Mouse (Mus musculus): Measurements from ENCODE around the gene Dnaja1.

Dnaja1 gene

DNA sequence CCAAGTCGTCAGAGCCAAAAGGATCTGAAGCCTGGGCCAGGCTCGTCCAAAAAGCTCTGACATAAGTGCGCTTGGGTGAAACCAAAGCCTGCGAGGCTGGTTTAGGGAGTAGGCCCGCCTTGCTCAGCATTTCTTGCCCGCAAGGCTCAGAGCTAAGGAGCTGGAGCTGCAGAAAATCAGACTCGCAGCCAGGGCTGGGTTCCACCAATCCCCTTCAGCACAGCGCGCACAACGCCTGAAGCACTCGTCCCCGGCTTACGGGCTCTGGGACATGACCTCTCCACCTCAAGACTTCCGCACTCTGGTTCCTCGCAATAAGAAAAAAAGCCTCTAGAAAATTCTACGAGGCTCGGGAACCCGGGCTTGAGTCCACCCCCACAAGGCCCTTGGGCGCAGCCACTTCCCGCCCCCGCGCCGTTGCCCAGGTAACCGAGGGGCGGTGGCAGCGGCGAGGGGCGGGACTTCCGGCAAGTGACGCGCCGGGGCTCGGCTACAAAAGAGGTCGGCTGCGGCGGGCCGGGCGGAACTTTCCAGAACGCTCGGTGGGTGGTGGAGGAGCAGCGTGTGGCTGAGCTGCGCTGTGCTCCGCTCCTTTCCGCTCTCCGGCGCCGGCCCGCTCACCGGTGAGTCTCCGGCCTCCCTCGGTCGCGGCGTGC, at the start of gene Dnaja1:
Gene Dnaja1, plus strand, starts transcription at position 140 of the 656 bp plus-strand sequence.
- DNase-seq (ENCODE audit: low spot score in 2 of 2): peak; percentile 93 to 94

DNA sequence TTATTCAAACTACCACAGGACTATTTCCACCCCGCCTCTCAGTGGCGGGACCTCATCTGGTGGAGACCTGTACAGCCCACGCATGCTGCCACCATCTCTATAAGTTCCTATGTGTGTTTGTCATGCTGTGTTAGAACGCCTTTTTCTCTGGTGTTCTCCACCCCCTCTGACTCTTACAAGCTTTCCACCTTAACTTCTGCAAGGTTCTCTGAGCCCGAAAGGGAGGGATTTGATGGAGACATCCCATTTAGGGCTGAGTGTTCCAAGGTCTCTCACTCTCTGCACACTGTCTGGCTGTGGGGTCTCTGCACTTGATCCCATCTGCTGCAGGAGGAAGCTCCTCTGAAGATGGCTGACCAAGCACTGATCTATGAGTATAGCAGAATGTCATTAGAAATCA, 48.4 kb upstream of the Dnaja1 start:
- DNase-seq (ENCODE audit: low spot score in 2 of 2): no peak

DNA sequence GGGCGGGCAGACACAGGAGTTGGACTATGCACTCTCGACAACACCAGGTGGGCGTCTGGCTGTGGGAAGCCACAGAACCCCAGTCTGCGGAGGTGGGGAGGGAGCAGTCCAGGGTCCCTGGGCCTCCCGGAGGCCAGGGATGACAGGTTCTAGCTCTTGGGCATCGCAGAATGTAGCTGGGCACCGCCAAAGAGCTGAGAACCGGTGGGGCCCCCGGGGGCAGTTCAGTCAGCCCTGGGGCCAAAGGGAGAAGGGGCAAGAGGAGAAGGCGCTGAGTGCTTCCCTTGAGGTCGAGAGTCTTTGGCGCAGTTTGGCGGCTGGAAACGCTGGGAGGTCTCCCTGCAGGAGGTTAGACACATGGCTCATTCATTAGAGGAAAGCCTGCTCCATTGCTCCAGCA, 45.6 kb upstream of the Dnaja1 start:
- DNase-seq (ENCODE audit: low spot score in 2 of 2): no peak

DNA sequence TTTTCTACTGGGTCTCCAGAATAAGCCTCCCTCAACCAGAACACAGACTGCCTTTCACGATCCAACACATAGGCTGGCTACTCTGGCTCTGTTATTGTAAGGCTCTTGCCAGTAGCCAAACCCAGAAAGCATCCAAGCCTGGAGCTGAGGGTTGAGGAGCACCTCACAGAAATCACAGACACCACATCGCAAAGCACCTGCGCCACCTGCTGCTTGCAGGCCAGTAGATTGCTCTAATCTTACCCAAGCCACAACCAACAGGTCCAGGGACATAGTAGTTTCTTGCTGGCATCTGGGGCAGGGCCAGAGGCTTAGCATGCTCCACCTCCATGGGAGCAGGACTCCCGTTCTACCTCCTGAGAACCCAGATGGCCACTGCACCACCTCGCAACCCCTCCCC, 44.8 kb upstream of the Dnaja1 start:
- peak; percentile 23 for DNase-seq (ENCODE audit: low spot score in 2 of 2)

DNA sequence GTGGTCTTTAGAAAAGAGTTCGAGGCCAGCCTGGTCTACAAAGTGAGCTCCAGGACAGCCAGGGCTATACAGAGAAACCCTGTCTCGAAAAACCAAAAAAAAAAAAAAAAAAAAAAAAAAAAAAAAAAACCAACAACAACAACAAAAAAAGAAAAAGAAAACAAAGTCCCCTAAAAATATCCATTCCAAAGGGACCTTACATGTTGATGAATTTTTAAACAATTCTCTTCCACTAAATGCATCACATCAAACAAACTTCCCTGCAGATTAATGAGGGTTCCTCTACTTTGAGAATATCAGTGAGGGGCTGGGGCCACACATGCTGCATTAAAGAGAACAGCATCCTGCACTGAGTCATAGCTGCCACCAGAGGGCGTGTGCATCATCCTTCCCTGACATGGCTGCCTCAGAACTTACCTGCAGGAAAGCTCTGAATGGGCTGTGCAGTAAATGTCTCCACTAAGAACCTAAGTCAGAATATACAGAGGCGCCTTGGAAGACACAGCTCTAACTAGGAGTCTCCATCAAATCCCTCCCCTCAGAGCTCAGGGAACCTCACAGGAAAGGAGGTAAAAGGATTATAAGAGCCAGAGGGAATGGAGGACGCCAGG, 41.6 kb upstream of the Dnaja1 start:
- DNase-seq (ENCODE audit: low spot score in 2 of 2): no peak

DNA sequence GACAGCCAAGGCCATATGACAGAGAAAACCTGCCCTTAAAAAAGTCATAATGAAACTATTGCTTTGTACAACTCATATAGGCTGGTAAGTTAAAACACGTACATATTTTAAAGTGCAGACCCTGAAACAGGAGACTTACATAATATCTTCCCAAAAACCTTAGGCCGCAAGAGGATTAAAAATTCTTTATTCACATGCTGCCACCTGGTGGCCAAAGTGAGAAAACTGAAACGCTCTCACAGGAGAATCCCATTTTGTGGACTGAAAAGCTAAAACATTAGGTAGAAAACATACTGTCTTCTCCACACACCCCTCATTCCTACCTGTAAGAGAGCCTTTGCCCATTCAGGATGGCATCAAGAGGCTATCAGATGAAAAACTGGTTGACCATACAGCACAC, 40.0 kb upstream of the Dnaja1 start:
- DNase-seq (ENCODE audit: low spot score in 2 of 2): peak; percentile 46 to 53

DNA sequence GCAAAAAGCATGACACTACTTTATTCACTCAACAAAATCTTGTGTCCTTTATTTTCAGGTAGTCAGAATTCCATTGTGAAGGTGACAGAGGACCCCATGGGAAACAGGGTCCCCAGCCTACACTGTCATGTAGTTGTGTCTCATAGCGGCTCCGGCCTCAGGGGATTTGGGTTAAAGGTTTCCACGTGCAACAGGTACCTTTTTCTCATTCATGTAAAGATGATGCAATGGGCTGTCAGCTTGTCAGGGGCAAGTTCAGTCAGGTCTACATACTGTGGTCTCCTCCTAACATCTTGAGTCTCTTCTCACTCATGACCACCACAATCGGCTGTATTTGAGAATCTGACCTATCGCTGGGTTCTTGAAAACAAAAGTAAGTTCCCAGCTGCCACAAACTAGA, 39.6 kb upstream of the Dnaja1 start:
- DNase-seq (ENCODE audit: low spot score in 2 of 2): no peak

DNA sequence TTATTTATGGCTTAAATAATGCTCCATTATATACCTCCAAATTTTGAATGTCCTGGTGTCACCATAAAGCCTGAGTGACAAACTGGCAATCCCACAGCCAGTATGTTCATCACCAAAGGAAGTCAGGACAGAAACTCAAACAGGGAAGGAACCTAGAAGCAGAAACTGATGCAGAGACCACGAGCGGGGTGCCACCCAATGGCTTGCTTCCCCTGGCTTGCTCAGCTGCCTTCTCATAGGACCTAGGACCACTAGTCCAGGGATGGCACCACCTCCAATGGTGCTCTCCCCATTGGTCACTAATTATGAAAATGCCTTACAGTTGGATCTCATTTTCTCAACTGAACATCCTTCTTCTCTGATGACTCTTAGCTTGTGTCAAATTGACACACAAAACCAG, 38.6 kb upstream of the Dnaja1 start:
- no peak for DNase-seq (ENCODE audit: low spot score in 2 of 2)

DNA sequence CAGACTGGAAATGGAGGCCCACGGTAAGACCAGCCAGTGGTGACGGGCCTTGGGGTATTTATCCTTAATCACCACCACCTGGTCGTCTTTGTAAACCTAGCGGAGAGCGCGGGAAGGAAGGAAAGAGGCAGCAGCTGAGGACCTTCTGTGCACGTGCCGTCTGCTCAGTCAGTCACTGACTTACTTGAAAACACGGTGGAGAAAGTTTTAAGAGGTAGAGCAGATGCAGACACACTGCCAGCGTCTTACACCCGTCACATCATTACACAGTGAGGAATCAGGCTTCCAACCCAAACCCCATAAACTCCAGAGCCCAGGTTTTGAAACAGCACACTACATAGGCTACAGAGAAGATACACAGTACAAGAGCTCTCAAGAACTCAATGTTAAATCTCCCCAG, 30.9 kb upstream of the Dnaja1 start:
- no peak for DNase-seq (ENCODE audit: low spot score in 2 of 2)

DNA sequence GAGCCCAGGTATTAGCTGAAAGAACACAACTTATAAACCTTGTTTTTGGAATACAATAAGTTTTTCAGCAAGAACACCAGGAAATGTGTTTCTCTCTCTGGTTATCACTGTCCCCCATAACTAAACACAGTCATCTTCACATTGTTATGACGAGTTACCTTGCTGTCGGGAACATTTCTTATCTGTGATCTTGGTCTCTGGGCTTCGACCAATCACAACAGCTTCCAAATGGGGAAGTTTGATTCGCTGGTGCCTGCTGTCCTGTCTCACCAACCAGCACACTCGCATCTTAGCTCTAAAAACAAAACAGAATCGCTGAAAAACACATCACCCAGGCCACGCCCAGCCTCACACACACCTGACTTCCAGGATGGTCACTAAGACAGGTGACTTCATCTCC, 24.9 kb upstream of the Dnaja1 start:
- DNase-seq (ENCODE audit: low spot score in 2 of 2): no peak

DNA sequence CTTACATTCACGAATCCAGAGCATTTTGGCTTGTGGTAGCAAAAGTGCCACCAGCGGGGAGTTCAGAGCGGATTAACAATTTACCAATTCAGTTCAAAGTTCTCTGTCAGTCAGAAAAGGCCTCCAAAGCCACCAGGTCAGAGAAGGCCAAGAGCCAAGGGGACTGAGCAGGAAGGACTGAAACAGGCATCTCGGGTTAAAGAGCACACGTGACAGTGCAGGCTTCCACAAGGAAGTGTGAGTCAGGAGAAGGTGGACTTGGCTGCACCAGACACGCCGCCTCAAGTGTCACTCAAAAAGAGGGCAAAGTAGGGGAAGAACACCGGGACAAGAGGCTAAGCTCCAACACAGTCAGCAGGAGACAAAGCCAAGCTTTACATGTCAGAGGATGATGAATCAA, 21.7 kb upstream of the Dnaja1 start:
- no peak for DNase-seq (ENCODE audit: low spot score in 2 of 2)

DNA sequence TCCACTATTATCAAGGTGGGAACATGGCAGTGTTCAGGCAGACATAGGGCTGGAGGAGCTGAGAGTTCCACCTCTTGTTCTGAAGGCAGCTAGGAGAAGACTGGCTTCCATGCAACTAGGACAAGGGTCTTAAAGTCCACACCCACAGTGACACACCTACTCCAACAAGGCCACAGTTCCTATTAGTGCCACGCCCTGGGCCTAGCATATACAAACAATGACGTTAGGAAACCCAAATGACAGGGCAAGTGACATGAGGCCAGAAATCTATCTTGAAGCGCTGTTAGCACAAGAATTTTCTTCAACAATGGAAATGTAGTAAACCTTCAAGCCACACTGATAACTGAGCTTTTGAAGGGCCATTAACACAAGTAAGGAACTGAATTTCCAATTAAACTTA, 20.2 kb upstream of the Dnaja1 start:
- DNase-seq (ENCODE audit: low spot score in 2 of 2): no peak

DNA sequence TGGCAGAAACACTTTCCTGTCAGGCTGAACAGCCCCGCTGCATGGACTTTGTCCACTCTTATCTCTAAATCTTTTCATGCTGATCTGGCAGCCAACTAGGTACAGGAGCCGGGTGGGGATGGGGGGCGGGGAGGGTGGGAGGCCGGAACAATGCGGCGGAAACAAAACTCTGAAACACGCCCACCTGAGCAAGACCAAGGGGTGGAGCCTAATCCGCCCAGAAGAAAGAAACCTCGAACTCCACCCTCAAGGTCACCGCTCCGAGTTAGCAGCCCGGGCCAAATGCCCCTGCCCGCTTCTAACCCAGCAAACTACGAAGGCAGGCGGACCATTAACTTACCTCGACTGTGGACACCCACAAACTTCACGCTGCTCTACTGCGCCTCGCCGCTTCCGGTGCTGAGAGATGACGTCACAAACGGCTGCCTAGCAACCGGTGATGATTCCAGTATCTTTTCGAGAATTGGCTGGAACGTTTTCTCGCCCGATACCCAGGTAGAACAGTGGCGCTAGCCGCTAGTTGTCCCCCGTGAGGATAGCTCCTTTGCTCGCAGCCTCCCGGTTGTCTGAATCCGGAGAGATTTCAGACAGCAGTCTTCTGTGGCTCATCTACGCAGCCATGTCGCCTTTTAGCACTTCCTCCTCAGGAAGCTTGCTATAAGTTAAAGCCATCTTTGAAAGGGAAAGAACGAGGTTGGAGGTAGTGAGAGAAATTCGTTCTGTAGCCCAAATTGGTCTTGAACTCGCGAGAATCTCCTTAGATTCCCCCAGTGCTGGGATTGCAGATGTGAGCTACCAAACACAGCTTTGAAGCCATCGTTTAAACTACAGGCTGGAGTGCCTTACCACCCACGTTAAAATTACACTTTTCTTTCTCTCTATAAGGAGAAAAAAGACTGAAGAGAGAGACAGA, 18.9 kb upstream of the Dnaja1 start, which contains the start of gene Aptx:
Gene Aptx, minus strand, starts transcription at position 398 of the 913 bp plus-strand sequence.
- DNase-seq (ENCODE audit: low spot score in 2 of 2): peak; percentile 96 to 97

DNA sequence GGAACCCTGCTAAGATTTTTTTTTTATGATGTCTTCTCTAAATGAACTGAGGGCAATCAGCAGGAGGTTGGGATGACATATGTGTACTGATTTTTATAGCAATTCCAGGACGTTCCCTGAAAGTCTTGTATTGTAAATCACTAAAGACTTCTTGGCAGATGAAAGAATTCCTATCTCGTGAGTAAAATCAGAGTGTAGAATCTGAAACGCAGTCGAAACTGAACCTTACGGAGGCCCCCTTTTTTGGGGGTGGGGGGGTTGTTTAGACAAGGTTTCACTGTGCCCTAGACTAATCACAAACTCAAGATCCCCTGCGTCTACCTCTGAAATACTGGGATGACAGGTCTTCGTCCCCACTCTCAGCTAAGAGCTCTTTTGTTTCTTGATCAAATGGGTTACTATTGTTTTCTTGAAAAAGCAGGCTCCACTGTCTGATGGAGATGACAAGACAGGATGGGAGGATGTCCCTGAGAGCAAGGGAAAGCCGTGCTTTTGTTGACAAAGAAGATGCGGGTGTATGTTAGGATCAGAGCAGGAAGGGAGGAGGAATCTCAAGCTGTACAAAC, 18.2 kb upstream of the Dnaja1 start:
- no peak for DNase-seq (ENCODE audit: low spot score in 2 of 2)

DNA sequence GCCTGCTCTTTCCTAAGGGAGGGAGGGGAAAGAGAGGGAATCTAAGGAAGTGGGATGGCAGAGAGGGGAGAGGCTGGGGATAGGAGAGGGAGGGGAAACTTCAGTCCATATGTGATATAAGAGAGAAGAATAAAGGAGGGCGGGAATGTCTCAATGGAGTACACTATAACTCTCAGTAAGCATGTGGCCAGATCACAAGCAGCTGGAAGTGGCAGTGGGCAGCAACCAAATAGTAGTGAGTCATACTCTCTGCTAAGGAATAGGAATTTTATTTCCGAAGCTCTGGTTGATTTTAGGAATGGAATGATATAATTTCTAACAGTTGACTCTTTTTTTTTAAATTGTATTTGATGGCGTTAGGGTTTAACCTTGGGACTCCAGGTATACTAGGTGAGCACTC, 4.8 kb upstream of the Dnaja1 start:
- no peak for DNase-seq (ENCODE audit: low spot score in 2 of 2)

DNA sequence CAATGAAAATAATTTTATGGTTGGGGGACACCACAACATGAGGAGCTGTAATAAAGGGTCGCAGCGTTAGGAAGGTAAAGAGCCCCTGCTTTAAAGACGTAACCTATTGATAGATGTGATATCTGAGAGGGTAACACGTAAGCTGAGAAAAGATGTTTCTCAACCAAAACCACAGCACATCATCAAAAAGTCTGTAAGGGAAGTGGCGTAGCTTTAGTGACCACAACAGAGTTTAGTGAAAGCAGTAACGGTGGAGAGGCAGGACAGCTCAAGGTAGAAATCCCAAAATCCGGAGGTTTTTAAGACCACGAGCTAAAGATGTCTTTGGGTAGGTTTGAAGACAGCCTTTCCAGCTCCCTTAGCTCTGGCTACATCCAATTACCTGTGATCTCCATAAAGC, 1.0 kb upstream of the Dnaja1 start:
- no peak for DNase-seq (ENCODE audit: low spot score in 2 of 2)

DNA sequence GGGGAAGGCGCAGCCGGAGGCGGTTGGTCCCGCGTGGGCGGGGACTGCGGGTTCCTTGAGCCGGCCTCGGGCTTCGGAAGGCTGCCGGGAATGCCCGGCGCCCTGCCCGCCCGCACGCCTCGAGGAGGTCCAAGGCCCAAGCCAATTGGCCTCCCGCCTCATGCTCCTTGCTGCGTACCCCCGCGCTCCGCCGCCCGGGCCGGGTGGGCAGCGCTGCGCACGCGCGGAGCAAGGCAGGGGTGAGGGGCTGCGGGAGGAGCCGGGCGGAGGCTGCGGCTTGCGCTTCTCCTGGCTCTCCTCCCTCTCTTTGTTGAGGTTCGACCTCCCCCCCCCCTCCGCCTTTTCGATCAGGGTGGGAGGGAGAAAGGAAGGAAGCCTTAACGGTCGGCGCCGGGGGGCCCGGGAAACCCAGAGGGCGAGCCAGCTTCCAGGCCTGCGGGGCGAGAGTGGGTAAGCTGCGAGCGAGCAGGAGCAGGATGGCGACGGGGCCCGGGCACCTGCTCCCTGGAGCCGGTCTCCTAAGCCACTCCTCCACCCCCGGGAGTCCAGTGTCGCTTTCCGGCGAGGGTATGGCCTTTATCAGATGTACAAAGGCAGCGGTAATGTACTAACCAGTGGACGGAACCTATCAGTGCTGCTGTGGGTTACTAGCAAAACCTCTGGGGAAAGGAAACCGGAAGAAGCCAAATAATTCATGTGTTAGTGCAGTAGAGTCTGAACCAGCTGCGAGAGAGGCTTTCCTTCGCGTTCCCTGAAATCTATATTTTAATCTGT, 924 bp downstream of the Dnaja1 start:
- peak in 1 of 2 experiments; percentile 70 for DNase-seq (ENCODE audit: low spot score in 2 of 2)

DNA sequence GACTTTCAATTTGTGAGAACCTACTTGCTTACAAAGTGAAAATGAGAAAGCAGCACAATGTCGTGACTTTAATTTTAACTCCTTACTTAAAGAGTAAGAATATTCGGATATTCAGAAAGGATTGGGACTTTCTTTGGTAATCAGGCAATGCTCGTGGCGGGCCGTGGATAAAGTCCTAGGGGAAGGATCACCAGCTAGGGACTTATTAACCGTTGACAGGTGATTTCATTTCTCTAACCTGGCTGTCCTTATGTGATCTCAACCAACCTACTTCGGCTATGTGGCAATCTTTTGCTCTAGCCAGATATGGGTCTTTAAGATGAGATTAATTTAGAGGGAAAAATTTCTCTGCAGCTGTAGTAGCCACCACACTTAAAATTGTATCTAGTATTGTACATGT, 3.2 kb downstream of the Dnaja1 start:
- no peak for DNase-seq (ENCODE audit: low spot score in 2 of 2)

DNA sequence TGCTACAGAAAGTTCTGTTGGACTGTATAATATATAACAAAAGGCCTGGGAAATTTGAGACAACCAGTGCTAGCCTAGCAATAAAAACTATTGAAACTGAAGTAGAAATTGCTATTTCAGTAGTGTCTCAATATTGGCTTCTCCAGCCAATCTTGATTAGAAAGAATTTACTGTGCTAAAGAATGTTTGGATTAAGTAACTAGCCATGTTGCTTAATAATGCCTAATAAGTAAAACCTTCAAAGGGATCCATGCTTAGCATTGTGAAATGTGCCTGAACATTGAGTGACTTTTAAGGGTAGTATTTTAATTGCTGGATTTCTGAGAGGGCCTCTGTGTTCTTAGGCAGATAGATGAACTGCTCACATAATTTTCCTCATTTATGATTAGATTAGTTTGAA, 3.6 kb downstream of the Dnaja1 start:
- DNase-seq (ENCODE audit: low spot score in 2 of 2): no peak

DNA sequence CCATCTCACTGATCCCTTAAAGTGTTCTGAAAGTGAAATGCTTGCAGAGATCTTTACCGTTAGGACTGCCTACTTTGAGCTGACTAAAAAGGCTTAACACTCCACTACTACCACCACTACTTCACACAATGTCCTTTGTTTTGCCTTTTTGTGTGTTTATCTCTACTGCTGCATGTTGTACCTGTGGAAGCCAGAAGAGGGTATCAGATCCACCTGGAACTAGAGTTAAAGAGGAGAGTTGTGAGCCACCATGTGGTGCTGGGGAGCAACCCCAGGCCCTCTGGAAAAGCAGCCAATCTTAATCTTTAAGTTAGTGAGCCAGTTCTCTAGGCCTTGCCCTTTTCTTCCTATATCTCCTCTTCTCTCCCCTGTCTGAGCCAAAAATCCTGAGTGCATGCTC, 5.3 kb downstream of the Dnaja1 start:
- DNase-seq (ENCODE audit: low spot score in 2 of 2): no peak

DNA sequence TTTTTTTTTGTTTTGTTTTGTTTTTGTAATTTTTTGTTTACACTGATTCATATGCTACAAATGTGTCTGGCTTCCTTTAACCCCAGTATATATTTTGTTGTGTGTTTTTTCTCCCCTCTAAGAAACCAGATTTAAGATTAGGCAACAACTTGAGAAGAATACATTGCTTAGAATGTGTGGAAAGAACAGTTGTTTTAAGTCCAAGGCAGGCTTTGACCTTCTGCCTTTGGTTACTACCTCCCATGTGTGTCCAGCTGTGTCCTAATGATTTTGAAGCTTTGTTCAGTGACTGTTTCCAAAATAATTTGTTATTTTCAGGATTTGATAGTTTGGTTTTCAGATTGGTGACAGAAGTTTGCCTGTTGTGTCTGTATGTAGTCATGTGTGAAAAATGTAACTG, 9.3 kb downstream of the Dnaja1 start:
- DNase-seq (ENCODE audit: low spot score in 2 of 2): no peak

DNA sequence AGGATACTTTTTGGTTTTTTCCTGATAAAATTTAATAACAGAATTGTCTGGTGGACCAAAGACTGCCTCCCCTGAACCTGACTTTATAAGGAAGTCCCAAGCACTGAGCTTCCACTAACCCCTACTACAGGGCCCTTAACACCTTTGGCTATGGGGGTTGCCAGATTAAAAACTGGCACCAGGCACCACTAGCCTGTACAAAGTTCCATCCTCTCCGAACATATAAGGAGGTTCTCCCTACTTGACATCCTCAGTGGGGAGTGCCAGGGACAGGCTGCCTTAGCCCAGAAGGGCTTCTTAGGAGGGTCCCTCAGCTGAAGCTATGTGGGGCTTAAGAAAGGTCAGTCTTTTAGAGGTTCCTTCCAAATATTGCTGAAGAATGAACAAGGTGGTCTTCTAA, 13.4 kb downstream of the Dnaja1 start:
- no peak for DNase-seq (ENCODE audit: low spot score in 2 of 2)
